Mouse (Mus musculus) thymus, adult 2 months (tissue): Measurements from ENCODE around the gene Riox1. TPM values are rescaled to one million over a fixed set of nuclear protein-coding genes. Genes with fewer than 3 reads are reported as not detected.

Source experiments
- DNase-seq: peaks from one replicate; pipeline ENCODE4 v3.0.0; 2021
- H3K27ac ChIP-seq: fragments of 200-500 bp; 2 replicates; pipeline ENCODE4 v1.5.1; 2012; ENCODE audit warnings: low read length, control low read depth; ENCODE audit not compliant: control insufficient read depth, insufficient read depth
- H3K27me3 ChIP-seq: fragments of 200-500 bp; 2 replicates; pipeline ENCODE4 v1.6.1; 2012; ENCODE audit warnings: mild to moderate bottlenecking, low read length, moderate library complexity, mixed read lengths; ENCODE audit not compliant: control insufficient read depth, insufficient read depth
- H3K36me3 ChIP-seq: fragments of 200-500 bp; 2 replicates; pipeline ENCODE4 v1.6.1; 2012; ENCODE audit warnings: mild to moderate bottlenecking, low read length, moderate library complexity; ENCODE audit not compliant: control insufficient read depth, insufficient read depth
- H3K4me1 ChIP-seq: fragments of 200-500 bp; replicated peaks from 2 replicates; pipeline ENCODE4 v1.6.1; 2012; ENCODE audit warnings: low read length; ENCODE audit not compliant: control insufficient read depth, insufficient read depth
- H3K4me3 ChIP-seq: fragments of 200-500 bp; 2 replicates; pipeline ENCODE4 v1.5.1; 2012; ENCODE audit warnings: mild to moderate bottlenecking, low read length, control low read depth, moderate library complexity; ENCODE audit not compliant: control insufficient read depth, insufficient read depth
- CTCF ChIP-seq: fragments of 200-500 bp; IDR thresholded peaks from 2 replicates; pipeline ENCODE4 v1.5.1; 2012; ENCODE audit warnings: mild to moderate bottlenecking, control low read depth, low read length, moderate library complexity, borderline replicate concordance; ENCODE audit not compliant: control insufficient read depth, poor library complexity, insufficient read depth; ENCODE audit errors: extremely low read depth
- POLR2A ChIP-seq: fragments of 200-500 bp; IDR thresholded peaks from 2 replicates; pipeline ENCODE4 v1.6.1; 2012; ENCODE audit warnings: mild to moderate bottlenecking, low read length, control low read depth, moderate library complexity; ENCODE audit not compliant: control insufficient read depth, poor library complexity, insufficient read depth; ENCODE audit errors: extremely low read depth
- WGBS: fragments of 180-500 bp; shearing (Covaris S2); methylation state at CpG from one replicate; pipeline ENCODE4 v1.1.7; 2018; 5-methylcytosine and 5-hydroxymethylcytosine counted together
- polyA plus RNA-seq: library from polyadenylated mRNA; depleted of rRNA; stranded (reverse); fragments of >200 nt; gene quantifications from 2 replicates; pipeline ENCODE4 v1.2.3, GENCODE M21; 2012

Gene Riox1
- polyA plus RNA-seq, 1 experiment = 23.9 TPM

GRCm38 (mm10) chr12:83965235-83965634 lies 14.8 kb downstream of the Riox1 start:
- Histone ChIP-seq H3K27me3 (no peaks in the 10 kb centered on the region), H3K36me3 (no peaks in the 10 kb centered on the region), H3K4me1 (no peaks in the 10 kb centered on the region), H3K27ac (no peak overlapping the region), H3K4me3 (no peak overlapping the region)
- no peak for DNase-seq
- 94% methylated on average over 7 of the region's 7 CpGs for WGBS
- no peak for TF ChIP-seq CTCF
- no peak for TF ChIP-seq POLR2A

- Histone ChIP-seq H3K27ac (no peak overlapping the region), H3K4me1 (no peaks in the 10 kb centered on the region), H3K4me3 (no peak overlapping the region), H3K36me3 (no peaks in the 10 kb centered on the region), H3K27me3 (no peaks in the 10 kb centered on the region)
- DNase-seq = peak; percentile 48
- TF ChIP-seq POLR2A = no peak
- TF ChIP-seq CTCF = no peak
- 41% methylated on average over 2 of the region's 2 CpGs for WGBS
Measured at GRCm38 (mm10) chr12:83972117-83972516, 21.7 kb downstream of the Riox1 start.

GRCm38 (mm10) chr12:83978862-83979261 lies 28.5 kb downstream of the Riox1 start:
- Histone ChIP-seq H3K27ac (no peak overlapping the region), H3K27me3 (no peaks in the 10 kb centered on the region), H3K4me3 (no peak overlapping the region), H3K4me1 (no peaks in the 10 kb centered on the region), H3K36me3 (no peaks in the 10 kb centered on the region)
- TF ChIP-seq CTCF (no peak), POLR2A (no peak)
- no peak for DNase-seq
- WGBS = 94% methylated on average over 6 of the region's 6 CpGs

GRCm38 (mm10) chr12:83981615-83982014 lies 31.2 kb downstream of the Riox1 start:
- Histone ChIP-seq H3K27ac (no peak overlapping the region), H3K4me1 (no peaks in the 10 kb centered on the region), H3K36me3 (no peaks in the 10 kb centered on the region), H3K27me3 (no peaks in the 10 kb centered on the region), H3K4me3 (no peak overlapping the region)
- TF ChIP-seq POLR2A (no peak), CTCF (no peak)
- 93% methylated on average over 4 of the region's 4 CpGs for WGBS
- DNase-seq = no peak

GRCm38 (mm10) chr12:83984752-83985151 lies 34.3 kb downstream of the Riox1 start, which contains the start of gene Heatr4:
Heatr4 (minus strand) TSS chr12:83984852.
- H3K4me3 ChIP-seq = no peak within 1 kb of the TSS
- no peak for TF ChIP-seq CTCF
- no peaks in the 10 kb centered on the region for H3K27me3 ChIP-seq
- WGBS = 94% methylated on average over 4 of the region's 4 CpGs
- H3K36me3 ChIP-seq = no peaks in the 10 kb centered on the region
- no peak within 1 kb of the TSS for H3K27ac ChIP-seq
- DNase-seq = no peak
- H3K4me1 ChIP-seq = no peaks in the 10 kb centered on the region; the same call in 1 of the 2 replicates

- 20% methylated on average over 8 of the region's 8 CpGs for WGBS
- Histone ChIP-seq H3K4me1 (no peaks in the 10 kb centered on the region; the same call in 1 of the 2 replicates), H3K27me3 (no peaks in the 10 kb centered on the region), H3K27ac (peak overlapping the region; percentile 90), H3K4me3 (peak overlapping the region; percentile 75), H3K36me3 (no peaks in the 10 kb centered on the region)
- no peak for TF ChIP-seq POLR2A
- TF ChIP-seq CTCF = no peak
- DNase-seq = no peak
Measured at GRCm38 (mm10) chr12:83987242-83987582, 36.8 kb downstream of the Riox1 start.

GRCm38 (mm10) chr12:83987583-83988441 lies 37.4 kb downstream of the Riox1 start, which contains the start of gene Acot2:
Acot2 (plus strand) TSS chr12:83987861.
- peak within 1 kb of the TSS; percentile 75 for H3K4me3 ChIP-seq
- TF ChIP-seq CTCF (peak; percentile 37; the same call in 1 of the 2 replicates), POLR2A (peak; percentile 36; the same call in 1 of the 2 replicates)
- H3K27me3 ChIP-seq = no peaks in the 10 kb centered on the region
- H3K27ac ChIP-seq = peak within 1 kb of the TSS; percentile 90
- H3K36me3 ChIP-seq = no peaks in the 10 kb centered on the region
- H3K4me1 ChIP-seq = no peaks in the 10 kb centered on the region; the same call in 1 of the 2 replicates
- peak; percentile 75 for DNase-seq
- WGBS = under 1% methylated on average over 80 of the region's 80 CpGs
